Mouse (Mus musculus) right cerebral cortex, postnatal 36 days (tissue): ENCODE data around the gene Haao.
"Not testable (repeated sequence)": the region's sequence is repeated elsewhere in the genome, so short reads cannot be mapped to it uniquely, and the experiment has no call there.

Experiments used
- DNase-seq, 2 experiments: peaks; one replicate each; pipeline ENCODE4 v3.0.0; 2022; ENCODE audit warnings: low spot score in 2 of 2, mixed read lengths in 1 of 2

Haao gene

DNA sequence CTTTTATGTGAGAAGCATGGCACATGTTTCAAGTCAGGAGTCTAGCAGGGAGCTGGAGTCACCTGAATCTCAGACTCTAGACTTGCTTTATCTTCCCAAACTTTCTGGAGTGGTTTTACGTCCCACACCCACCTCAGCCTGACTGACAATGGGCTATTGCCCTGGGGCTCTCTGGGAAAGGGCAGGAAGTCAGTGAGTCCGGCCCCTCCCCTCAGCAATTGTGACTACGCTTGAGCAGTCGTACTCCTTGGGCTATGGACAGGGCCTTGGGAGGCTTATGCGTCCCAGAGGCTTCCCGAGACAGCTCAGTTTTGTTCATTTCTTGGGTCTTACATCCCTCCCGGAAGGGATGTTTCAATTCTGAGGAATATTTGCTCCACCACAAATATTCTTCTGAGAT is 17.6 kb upstream of the Haao start:
- DNase-seq = no peak

DNA sequence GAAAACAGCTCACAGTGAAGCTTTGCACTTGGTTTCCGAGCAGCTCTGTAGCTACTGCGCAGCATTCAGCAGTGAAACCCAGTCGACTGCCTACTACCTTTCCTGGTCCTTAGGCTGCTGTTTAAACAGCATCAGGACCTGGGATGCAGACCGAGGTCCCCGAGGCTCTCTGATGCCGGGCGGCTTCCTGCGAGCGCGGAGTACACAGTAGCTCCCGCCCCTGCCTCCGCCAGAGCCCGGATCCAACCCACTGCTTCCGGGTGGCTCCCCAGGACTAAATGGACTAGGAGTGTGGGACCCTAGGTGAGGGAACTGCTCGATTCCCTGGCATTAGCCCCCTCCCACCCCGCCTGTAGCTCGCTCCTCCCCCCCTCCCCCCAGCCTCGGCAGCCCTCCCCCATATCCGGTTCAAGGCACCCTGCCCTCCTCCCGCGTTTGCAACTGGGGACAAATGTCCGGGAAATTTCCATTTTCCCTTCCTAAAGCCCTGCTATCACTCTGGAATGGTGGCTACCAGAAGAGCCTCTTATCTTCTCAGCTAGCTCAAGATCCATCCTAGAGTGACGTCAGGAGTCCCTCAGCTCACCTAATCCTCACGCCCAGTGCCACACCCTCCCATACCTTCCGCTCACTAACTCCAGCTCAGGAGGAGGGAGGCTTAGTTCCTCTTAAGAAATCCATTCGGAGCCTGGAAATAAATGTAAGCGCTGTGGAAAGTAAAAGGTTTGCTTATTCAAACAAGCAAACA is 14.5 kb upstream of the Haao start:
- peak; percentile 56 to 59 for DNase-seq

DNA sequence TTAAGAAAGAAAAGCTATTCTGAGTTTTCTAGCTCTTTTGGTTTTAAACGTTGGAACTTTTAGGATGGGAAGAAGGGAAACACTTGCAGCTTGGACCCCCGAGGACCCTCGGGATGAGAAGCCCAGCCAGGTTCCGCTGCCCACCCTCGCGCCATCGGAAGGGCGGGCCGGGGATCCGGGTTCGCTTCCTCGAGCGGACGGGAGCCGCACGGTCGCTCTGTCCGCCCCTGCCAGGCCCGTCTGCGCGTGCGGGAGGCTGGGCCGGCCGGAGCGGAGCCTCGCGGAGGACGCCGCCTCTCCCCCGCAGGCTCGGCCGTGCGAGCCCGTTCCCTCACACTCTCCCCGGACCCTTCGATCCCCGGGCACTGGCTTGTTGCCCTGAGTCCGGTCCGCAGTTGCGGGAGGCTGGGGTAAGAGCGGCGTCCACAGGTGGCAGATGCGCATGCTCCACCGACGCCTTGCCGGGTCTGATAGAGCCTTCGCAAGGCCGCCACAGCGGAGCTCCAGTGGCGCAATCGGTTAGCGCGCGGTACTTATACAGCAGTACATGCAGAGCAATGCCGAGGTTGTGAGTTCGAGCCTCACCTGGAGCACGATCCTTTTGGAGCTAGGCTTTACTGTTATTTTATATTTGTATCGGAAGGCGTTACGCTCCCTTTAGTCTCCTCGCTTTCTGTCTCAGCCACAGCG is 13.8 kb upstream of the Haao start:
- DNase-seq = peak; percentile 95 to 96

DNA sequence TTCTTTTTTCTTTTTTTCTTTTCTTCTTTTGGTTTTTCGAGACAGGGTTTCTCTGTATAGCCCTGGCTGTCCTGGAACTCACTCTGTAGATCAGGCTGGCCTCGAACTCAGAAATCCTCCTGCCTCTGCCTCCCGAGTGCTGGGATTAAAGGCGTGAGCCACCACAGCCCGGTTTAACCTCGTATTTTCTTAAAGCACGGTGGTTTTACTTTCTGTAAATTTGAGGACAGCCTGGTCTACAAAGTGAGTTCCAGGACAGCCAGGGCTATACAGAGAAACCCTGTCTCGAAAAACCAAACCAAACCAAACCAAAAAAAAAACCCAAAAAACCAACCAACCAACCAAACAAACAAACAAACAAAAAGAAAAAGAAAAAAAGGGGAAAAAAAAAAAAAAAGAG is 13.2 kb upstream of the Haao start:
- not testable (repeated sequence) for DNase-seq

DNA sequence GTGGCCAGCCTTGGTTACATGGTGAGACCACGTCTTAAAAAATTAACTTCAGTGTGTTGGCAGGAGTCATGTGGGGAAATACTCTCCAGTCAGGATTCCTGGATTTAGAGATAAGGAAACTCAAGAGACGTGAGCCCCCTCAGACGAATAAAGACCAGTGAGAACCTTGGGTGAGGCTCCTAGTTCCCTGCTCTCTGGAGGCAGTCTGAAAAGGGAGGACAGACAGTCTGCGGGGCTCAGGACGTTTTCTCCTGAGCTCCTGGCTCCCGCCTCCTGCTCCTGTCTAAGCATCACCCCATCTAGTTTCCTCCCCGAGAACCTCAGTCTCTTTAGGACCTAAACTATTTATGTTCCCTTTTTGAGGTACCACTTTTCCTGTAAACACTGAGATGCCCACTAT is 12.5 kb upstream of the Haao start:
- DNase-seq = no peak

DNA sequence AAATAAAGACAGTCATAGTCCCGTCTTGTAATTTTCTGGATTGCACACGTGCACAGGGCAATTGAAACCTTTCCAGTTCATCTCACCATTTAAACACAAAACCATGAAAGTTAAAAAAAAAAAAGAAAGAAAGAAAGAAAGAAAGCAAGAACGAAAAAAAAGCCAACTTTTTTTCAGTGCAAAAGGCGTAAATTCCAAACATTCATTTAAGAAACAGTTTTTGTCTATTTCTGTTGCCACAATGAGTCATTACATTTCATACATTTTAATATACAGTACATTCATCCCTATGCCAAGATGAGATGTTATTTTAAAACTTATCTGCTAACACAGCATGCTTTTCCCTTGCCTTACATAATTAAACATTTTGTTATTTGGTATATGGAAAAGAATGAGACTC is 11.9 kb upstream of the Haao start:
- no peak for DNase-seq

DNA sequence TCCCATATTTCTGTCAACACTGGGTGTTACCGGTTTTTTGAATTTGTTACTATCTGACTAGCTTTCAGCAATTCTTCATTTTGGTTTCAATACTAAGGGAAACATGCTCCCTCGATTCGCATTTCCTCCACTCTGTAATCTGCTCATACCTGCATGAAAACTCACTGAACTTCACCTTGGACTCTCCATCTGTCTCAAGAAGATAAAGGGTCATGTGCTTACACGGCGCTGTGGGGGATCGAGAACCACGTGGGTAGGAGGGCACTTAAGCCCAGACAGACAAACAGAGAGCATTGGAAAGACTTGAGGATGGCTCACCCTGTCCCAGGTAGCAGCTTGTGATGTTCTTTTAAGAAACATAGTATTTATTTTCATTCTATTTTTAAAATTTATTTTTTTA is 10.7 kb upstream of the Haao start:
- no peak for DNase-seq

DNA sequence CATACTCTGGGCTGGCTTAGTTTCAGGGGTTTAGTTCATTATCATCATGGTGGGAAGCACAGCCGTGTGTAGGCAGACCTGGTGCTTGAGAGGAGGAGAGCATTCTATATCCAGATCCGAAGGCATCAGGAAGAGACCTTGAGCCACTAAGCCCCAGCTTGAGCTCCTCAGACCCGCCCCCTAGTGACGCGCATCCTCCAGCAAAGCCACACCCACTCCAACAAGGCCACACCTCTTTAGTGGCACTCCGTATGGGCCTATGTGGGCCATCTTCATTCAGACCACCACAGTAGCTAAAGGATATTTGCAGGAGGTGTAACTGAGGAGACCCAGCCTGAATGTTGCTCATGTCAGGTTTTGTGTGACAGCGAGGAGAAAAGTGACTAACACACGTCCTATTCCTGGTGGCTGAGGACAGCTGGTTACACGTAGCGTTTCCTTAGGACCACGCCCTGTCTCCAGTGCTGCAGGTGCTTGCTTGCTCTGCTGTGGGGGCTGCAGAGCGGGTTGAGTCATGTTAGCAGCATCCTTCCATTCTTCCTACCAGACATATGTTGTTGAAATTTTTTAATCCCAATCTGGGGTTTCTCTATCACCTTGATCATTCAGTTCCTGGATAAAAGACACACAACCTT is 6.6 kb upstream of the Haao start:
- peak in 1 of 2 experiments; percentile 29 for DNase-seq

DNA sequence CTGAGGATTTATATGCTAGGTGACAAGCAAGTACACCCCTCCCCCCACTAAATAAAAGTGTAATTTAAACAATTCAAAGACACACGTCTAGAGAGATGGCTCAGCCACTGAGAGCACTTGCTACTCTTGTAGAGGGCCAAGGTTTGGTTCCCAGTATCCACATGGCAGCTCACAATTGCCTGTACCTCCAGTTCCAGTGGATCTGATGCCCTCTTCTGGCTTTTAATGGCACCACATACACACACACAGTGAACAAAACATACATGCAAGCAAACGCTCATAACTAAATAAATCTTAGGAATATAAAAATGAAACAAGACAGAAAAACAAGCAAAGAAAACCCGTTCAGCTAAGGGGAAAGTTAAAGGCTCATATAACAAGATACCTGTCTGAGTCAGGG is 6.1 kb upstream of the Haao start:
- DNase-seq = no peak

DNA sequence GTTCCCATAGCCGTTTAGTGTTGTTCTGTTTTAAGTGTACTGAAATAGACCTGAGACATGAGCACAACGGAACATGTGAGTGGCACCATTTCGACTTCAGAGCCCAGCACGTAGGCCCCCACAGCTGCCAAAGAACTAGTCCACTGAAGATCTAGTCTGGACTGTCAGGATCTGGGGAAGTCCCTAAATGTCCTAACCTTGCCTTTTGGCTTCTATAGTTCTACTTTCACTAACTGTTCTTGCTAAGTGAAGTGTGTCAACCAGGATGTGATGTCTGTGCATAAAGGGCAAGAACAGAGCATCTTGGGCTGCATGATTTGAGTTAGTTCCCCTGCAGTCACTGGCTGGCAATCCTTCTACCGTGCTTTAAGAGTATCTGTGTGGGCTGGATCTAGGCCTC is 3.1 kb upstream of the Haao start:
- DNase-seq = no peak

DNA sequence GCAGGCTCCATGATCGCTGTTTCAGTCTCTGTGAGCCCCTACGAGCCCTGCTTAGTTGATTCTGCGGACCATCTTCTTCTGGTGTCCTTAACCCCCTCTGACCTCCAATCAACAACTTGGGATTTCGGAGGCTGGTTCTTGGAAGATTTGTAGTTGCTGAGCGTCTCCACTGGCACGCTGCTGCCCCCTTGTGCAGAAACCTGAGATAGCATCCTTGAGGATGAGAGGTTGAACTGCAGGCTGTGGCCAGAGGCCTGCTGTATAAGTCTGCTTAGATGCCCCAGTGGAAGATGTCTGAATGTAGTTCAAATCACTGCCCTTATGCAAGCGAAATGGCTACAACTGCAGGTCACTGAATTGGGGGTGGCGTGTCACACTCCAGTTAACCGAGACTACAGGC is 2.7 kb upstream of the Haao start:
- peak; percentile 71 to 74 for DNase-seq

DNA sequence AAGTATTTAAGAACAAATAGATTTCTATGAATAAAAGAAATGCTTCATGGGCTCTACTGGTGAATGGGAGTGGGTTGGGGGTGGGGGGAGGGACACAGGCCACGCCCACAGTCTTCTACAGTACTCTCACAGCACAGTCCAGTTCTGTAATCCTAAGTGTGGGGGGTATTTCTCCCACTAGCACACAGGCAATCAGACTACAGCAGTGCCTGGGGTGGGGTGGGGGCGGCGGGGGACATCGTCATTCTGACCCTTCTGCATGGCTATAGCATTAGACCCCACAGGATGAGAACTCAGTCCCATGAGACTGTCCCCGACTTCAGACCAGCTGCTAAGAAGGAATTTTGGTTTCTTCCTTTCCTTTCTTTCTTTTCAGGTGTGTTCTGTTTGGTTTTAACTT is 2.0 kb upstream of the Haao start:
- DNase-seq = no peak

DNA sequence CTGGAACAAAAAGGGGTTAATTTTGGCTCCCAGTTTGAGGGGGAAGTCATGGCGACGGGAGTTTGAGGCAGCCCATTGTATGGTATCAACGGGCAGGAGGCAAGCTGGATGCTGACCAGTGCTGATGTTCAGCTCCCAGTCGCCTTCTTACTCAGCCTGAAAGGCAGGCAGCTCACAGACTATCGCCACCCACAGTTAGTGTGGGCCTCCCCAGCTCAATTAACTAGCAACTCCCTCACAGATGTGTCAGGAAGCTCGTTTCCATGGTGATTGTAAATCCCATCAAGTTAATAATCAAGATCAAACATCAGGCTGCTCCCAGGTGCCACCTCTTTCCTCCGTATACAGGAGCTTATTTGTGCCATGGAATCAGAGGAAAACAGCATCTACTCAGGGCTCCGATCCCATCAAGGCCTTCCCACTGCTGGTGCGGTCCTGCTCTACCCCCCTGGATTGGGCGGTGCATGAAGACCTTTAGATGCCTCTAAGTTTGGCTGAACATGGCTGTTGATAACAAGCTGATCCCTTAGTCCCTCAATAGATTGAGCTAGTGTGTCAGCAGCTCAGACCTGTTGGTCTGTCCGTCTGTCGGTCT is 1.4 kb upstream of the Haao start:
- no peak for DNase-seq

DNA sequence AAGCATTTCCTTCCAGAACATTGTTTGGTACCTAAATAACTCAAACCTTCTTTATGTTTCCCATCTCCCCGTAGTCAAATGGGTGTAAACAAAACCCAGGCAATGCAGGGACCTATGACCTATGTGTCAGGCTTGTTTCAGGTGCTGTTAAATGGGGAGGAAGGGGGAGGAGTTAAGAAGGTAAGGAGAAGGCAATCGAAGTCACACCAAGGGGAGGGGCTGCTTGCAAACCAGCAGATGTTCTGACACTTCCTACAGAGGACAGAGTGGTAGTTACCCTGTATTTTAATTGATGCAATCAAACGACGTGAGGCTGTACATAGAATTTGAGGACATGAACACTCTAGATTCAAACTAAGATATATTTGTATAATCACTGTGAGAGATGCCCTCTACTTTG is 719 bp upstream of the Haao start:
- no peak for DNase-seq

DNA sequence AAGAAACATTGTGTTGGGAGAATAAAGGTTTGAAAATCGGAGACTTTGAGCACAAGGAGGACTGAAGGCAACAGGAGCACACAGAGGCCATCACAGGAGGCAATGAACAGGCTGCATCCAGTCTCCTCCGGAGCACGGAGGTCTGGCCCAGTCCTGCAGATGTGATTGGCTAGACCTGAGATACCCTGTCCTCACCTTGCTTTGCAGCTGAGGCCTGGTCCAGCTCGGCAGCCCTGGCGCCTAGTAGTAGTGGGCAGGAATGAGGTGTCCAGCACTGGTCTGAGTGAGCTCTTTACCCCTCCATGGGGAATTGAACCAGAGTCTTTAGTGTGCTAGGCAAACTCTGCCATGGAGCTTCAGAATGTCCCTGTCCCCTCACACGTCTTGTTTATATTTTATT is 663 bp downstream of the Haao start:
- no peak for DNase-seq

DNA sequence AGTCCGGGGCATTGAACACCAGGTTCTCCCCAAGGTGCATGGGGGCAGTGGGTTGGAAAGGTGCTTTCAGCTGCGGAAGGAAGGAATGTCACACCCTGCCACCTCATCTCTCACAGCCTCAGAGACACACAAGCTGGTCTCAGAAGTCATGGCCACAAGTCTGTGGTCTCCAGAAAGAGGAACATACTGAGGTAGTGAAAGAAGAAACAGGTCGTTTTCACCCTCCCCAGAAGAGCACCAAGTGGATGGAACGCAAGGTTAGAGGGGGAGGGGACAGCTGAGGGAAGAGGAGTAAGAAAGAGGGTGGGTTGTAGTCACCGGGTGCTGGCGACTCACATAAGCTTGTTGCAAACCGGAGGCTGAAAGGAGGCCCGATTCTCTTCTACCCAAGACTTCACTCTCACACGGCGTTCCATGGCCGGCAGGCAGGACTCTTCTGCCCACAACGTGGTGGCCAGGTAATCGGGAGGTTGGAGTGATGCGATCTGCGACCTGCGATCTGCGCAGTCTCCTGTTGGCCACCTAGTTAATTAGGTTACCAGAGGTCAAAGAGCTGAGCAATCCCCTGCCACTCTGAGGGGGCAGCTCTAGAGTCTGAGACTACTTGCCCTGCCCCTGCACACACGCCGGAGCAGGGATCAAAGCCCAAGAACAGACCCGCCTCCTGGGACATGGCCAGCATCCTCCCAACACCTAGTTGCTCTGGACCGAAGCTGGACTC is 1.3 kb downstream of the Haao start:
- no peak for DNase-seq

DNA sequence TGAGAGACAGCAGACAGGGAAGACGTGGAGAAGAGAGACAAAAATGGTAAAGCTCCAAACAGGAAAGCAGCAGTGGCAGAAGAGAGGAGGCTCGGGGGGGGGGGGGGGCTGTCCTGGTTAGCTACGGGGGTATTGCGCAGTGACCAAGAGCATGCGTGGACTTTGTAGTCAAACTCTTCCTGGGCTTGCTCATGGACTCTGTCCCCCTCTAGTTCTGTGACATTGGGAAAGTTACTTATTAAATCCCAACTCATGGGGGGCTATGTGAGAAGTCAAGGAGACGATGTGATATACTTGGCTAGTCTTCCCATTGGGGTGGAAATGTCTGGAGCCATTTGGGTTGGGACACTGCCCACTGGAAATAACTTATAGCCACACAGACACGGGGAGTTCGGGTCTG is 2.2 kb downstream of the Haao start:
- no peak for DNase-seq

DNA sequence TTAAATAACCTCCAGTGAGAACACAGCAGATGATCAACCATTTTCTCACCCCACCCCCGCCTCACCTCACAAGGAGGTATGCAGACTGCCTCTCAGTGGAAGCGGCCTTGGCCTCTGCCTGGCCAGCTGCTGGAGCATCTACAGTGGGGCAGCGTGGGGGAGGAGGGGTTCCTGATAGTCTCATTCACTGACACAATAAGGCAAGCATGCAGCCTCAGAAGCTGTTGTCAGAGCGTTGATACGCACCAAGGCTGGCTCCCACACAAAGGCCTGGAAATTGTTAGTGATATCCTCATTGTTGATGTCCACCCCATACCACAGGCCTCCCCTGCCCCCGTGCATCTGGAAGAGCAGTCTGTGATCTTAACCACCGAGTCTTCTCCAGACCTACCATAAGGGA is 4.0 kb downstream of the Haao start:
- no peak for DNase-seq

DNA sequence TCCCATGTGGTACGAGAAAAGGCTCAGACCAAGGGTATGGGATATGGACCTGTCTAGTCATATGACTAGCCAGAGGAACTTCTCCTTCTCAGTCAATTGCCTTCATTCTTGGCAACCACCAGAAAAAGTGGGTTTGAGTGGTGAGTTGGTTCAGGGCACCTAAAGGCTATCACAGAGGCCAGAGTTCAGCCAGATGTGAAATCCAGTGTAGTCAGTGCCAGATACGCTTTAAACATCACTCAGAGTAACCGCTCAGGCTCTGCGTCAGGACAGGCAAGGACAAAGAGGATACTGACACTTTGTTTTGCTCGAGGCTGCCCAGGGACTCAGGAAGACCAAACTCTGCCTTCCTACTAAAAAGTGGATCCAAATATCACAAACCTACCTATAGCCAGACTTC is 6.8 kb downstream of the Haao start:
- no peak for DNase-seq

DNA sequence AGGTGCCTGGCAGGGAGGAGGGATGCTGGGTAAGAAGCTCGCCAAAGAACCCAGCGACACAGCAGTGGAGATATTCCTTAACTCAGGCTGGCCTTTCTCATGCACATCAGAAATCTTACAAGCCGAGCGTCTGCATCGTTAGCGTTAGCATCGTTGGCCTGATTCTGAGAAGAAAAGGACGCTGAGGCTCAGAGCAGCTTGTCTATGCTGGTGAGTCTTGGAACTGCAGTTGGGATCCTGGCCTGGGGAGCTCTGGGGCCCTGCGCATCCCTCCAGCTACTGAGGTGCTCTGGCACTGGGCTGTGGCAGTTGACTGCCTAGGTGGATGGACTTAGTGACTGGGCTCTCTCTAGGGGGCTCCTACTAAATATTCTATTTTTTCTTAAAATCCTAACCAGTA is 8.6 kb downstream of the Haao start:
- DNase-seq = no peak

DNA sequence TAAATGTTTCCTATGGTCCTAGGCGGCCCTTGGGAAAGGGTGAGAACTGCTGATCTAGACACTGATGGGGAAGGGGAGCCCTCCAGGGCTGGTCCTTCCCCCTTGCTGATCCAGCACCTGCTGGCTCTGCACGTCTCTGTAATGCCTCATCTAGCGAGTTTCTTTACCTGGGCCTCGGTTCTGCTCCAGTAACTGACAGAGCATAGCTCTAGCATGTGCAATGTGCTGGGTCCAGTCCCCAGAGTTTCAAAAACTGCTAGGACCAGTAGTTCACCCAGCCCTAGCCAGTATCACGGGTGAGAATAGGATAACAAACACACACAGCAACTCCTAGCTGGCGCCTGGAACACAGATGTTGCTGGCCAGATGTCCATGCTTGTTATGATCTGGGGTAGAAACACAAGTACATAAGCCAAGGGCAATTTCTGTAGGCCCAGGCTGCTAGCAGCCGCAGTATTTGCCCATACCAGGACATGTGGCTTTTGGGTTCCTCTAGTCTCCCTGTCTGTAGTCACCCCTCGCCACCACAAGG is 10.0 kb downstream of the Haao start:
- DNase-seq = no peak

DNA sequence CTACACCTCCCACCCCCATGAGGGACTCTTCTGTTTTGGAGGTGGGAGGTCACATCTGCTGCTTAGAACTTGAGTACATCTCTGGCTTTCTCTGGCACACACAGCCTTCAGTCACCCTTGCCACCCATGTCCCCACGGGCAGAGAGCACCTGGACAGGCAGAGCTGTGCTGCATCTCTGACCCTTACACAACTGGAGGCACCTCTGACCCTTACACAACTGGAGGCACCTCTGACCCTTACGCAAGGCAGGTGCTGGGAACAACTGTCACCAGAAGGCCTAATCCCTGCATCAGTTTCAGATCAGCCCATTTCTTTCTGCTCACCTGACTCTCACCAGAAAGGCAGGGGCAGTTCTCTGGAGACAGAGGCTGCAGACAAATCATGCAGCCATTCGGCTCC is 11.7 kb downstream of the Haao start:
- no peak for DNase-seq
